Mouse (Mus musculus) heart, postnatal 0 days (tissue): Measurements from ENCODE around the gene Plpp3.

ENCODE experiments used
- CTCF ChIP-seq: IDR thresholded peaks from 2 replicates; pipeline ENCODE4 v1.5.1; 2016; ENCODE audit warnings: antibody characterized with exemption, control low read depth, low read depth
- EP300 ChIP-seq: IDR thresholded peaks from 2 replicates; pipeline ENCODE4 v1.6.1; 2016; ENCODE audit warnings: antibody characterized with exemption, low read depth

DNA sequence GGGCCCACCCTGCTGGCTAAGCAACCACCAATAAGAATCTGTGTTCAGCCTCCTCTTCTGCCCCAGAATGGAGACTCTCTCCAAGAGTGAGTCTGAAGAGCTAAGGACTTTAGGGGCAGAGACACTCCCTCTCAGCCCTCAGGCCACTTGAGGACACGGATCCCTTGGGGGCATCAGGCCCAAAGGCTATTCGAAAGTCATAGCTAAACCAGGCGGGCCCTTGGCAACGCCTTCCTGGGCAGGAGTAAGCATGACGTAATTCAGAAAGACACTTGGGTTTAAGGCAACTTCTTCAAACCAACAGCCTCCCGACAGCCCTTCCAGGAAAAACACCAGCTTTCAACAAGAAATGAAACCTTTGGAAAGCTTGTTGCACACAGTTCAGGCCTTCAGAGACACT, 114.0 kb downstream of the Plpp3 start:
- TF ChIP-seq EP300 (no peak), CTCF (no peak)
